Mouse (Mus musculus) activated CD4-positive, CD25-positive, alpha-beta regulatory T cell, adult 9 weeks (primary cell): ENCODE data around the gene Ccnb3. TPM values are rescaled to one million over a fixed set of nuclear protein-coding genes. Genes with fewer than 3 reads are reported as not detected.

Experiments
- polyA plus RNA-seq: library from polyadenylated mRNA; unstranded; fragments of 100-300 nt; shearing (Covaris generic); gene quantifications from one replicate; pipeline ENCODE4 v1.2.1, GENCODE M21; 2017

The Ccnb3 gene
- not detected for polyA plus RNA-seq

DNA sequence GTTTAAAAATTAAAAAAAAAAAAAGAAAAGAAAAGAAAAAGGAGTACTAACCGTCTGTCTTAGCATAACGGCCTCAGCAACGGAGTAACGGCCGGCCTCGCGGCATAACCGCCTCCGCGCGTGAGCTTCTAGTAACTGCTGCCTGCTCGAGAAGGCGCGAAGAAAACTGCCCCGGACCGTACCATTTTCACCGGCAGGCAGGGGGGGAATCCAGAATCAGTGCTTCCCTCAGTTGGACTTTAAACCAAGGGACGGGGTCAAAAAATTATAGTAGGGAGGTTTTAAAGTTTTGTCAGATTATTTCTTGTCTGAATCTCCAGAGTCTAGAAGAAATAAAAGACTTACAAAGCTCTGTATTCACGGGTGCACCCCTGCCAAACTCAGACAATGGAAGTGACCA lies at the start of gene Ccnb3:
TSS of gene Ccnb3 (minus strand) at position 101 of the 400 bp plus-strand sequence.

GRCm38 (mm10) chrX:7067219-7067618 lies 25.8 kb upstream of the Ccnb3 start, which contains the start of gene Akap4:
Akap4 (plus strand) TSS chrX:7067519.

Other genes starting within 250 kb of the Ccnb3 start
- gene Akap4, start 25.9 kb upstream of the Ccnb3 start, polyA plus RNA-seq, result not detected